Mouse (Mus musculus) lung, adult 2 months (tissue): ENCODE results near the gene Tnr.

ENCODE experiments used
- CTCF ChIP-seq: fragments of 200-500 bp; IDR thresholded peaks from 2 replicates; pipeline ENCODE4 v1.5.1; 2011; ENCODE audit warnings: mild to moderate bottlenecking, low read length, control low read depth; ENCODE audit not compliant: insufficient read depth
- POLR2A ChIP-seq: fragments of 200-500 bp; IDR thresholded peaks from 2 replicates; pipeline ENCODE4 v1.6.1; 2011; ENCODE audit warnings: low read depth, mild to moderate bottlenecking, control low read depth, low read length, borderline replicate concordance; ENCODE audit errors: extremely low read depth

GRCm38 (mm10) chr1:159852088-159852487 lies 328.5 kb downstream of the Tnr start:
- TF ChIP-seq CTCF (no peak), POLR2A (no peak)
